Mouse (Mus musculus) lung, postnatal 4 days (tissue): Measurements from ENCODE around the gene Abtb1.

Experiments used
- DNase-seq, 2 experiments: peaks; one replicate each; pipeline ENCODE4 v3.0.0; 2021

The Abtb1 gene

GRCm38 (mm10) chr6:88854509-88854908 is 12.7 kb upstream of the Abtb1 start:
- DNase-seq, result peak in 1 of 2 experiments; percentile 11

- DNase-seq, result no peak
These were observed 8.2 kb upstream of the Abtb1 start for GRCm38 (mm10) chr6:88850034-88850433.

- no peak for DNase-seq
These were observed 7.5 kb upstream of the Abtb1 start for GRCm38 (mm10) chr6:88849270-88849669.

- DNase-seq, result no peak
These were observed 5.8 kb upstream of the Abtb1 start for GRCm38 (mm10) chr6:88847571-88847970.

GRCm38 (mm10) chr6:88844901-88845565 is 3.2 kb upstream of the Abtb1 start:
- no peak for DNase-seq

- no peak for DNase-seq
These were observed 2.3 kb upstream of the Abtb1 start for GRCm38 (mm10) chr6:88843781-88844725.

- DNase-seq, result no peak
These were observed 1.5 kb upstream of the Abtb1 start for GRCm38 (mm10) chr6:88843241-88843640.

GRCm38 (mm10) chr6:88842731-88843151 is 957 bp upstream of the Abtb1 start:
- DNase-seq, result no peak

GRCm38 (mm10) chr6:88841514-88841780 is 337 bp downstream of the Abtb1 start:
- DNase-seq, result no peak

- DNase-seq, result no peak
These were observed 832 bp downstream of the Abtb1 start for GRCm38 (mm10) chr6:88840791-88841513.

GRCm38 (mm10) chr6:88840211-88840610 is 1.6 kb downstream of the Abtb1 start:
- no peak for DNase-seq

GRCm38 (mm10) chr6:88839135-88839970 is 2.4 kb downstream of the Abtb1 start:
- DNase-seq, result no peak

GRCm38 (mm10) chr6:88838613-88839012 is 3.2 kb downstream of the Abtb1 start:
- no peak for DNase-seq

GRCm38 (mm10) chr6:88837999-88838398 is 3.8 kb downstream of the Abtb1 start:
- no peak for DNase-seq

- DNase-seq, result peak; percentile 74 to 91
These were observed 5.5 kb downstream of the Abtb1 start for GRCm38 (mm10) chr6:88836178-88836819.

GRCm38 (mm10) chr6:88835047-88835446 is 6.7 kb downstream of the Abtb1 start:
- no peak for DNase-seq

GRCm38 (mm10) chr6:88833340-88834140 is 8.2 kb downstream of the Abtb1 start:
- no peak for DNase-seq

- no peak for DNase-seq
These were observed 9.1 kb downstream of the Abtb1 start for GRCm38 (mm10) chr6:88832663-88833062.

- peak; percentile 76 for DNase-seq
These were observed 10.3 kb downstream of the Abtb1 start for GRCm38 (mm10) chr6:88831456-88831855.

GRCm38 (mm10) chr6:88830112-88830702 is 11.6 kb downstream of the Abtb1 start:
- DNase-seq, result no peak

- DNase-seq, result no peak
These were observed 12.2 kb downstream of the Abtb1 start for GRCm38 (mm10) chr6:88829579-88829978.
